Mouse (Mus musculus) CH12.LX (cell line): Measurements from ENCODE around the gene Trmt11.

Source experiments
- BHLHE40 ChIP-seq: IDR thresholded peaks from 2 replicates; pipeline ENCODE4 v1.6.1; 2011; ENCODE audit warnings: mild to moderate bottlenecking, low read depth, low read length, improper control_type of control experiment
- EP300 ChIP-seq: IDR thresholded peaks from 2 replicates; pipeline ENCODE4 v1.6.1; 2011; ENCODE audit warnings: low read length, improper control_type of control experiment

GRCm38 (mm10) chr10:30527122-30527521 is 73.4 kb downstream of the Trmt11 start:
- TF ChIP-seq BHLHE40 (no peak), EP300 (no peak)
